Mouse (Mus musculus) forebrain, embryonic 11.5 days (tissue): ENCODE measurements around the gene Gm32742. TPM values are rescaled to one million over a fixed set of nuclear protein-coding genes. Genes with fewer than 3 reads are reported as not detected.

ENCODE experiments used
- ATAC-seq: fragments of 200-750 bp; cut with Nextera tagmentation; replicated peaks from 2 replicates; pipeline ENCODE4 v1.8.0; 2017; ENCODE audit warnings: moderate TSS enrichment; ENCODE audit not compliant: low FRiP score
- DNase-seq: peaks from one replicate; pipeline ENCODE4 v3.0.0-alpha.2; 2017; ENCODE audit warnings: low spot score
- H3K27ac ChIP-seq: fragments of 300-500 bp; sonication (generic); 2 replicates; pipeline ENCODE4 v1.5.1; 2014; ENCODE audit warnings: low read depth, low read length
- H3K27me3 ChIP-seq: fragments of 300-500 bp; sonication (generic); 2 replicates; pipeline ENCODE4 v1.6.1; 2014; ENCODE audit warnings: mild to moderate bottlenecking, low read length, mixed read lengths; ENCODE audit not compliant: control insufficient read depth, insufficient read depth
- H3K36me3 ChIP-seq: fragments of 300-500 bp; sonication (generic); 2 replicates; pipeline ENCODE4 v1.6.1; 2014; ENCODE audit warnings: mild to moderate bottlenecking, low read length, moderate library complexity, mixed read lengths; ENCODE audit not compliant: control insufficient read depth, insufficient read depth
- H3K4me1 ChIP-seq: fragments of 300-500 bp; sonication (generic); replicated peaks from 2 replicates; pipeline ENCODE4 v1.6.1; 2014; ENCODE audit warnings: low read length, mixed read lengths; ENCODE audit not compliant: control insufficient read depth, insufficient read depth
- H3K4me2 ChIP-seq: fragments of 300-500 bp; sonication (generic); 2 replicates; pipeline ENCODE4 v1.6.1; 2014; ENCODE audit warnings: low read depth, mild to moderate bottlenecking, low read length, moderate library complexity, mixed read lengths; ENCODE audit not compliant: severe bottlenecking
- H3K4me3 ChIP-seq: fragments of 300-500 bp; sonication (generic); 2 replicates; pipeline ENCODE4 v1.5.1; 2014; ENCODE audit warnings: low read depth, low read length
- H3K9ac ChIP-seq: fragments of 300-500 bp; sonication (generic); 2 replicates; pipeline ENCODE4 v1.6.1; 2014; ENCODE audit warnings: low read length
- H3K9me3 ChIP-seq: fragments of 300-500 bp; sonication (generic); 2 replicates; pipeline ENCODE4 v1.6.1; 2016; ENCODE audit warnings: low read length, mixed read lengths; ENCODE audit not compliant: control insufficient read depth
- WGBS: fragments of 180-500 bp; shearing (Covaris S2); extraction: QIAGEN DNeasy Blood & Tissue Kit; methylation state at CpG from one replicate; pipeline ENCODE4 v1.1.7; 2014; 5-methylcytosine and 5-hydroxymethylcytosine counted together
- polyA plus RNA-seq: library from polyadenylated mRNA; unstranded; fragments of >200 nt; fragmentation: Nextera tagmentation; extraction: Ambion mirVana; gene quantifications from 2 replicates; pipeline ENCODE4 v1.2.1, GENCODE M21; 2014

The Gm32742 gene
- polyA plus RNA-seq, 1 experiment from 2014 or later: not detected

DNA sequence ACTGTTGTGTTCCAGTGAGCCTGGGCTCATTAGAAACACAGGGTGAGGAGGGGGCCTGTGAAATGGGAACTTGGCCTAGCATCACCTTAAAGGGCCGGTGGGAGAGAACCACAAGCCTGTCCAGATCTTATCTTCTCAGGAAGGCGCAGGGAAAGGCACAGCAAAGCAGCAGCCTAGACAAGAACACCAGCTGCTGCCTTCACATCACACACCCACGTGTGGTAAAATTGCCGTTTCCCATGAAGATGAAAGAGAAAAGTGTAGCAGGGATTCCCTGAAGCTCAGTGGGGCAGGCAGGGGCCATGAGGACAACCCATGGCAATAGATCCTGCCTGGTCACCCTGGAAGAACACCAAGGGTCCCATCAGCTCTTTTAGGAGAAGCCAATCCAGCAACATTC, 20.1 kb upstream of the Gm32742 start:
- Histone ChIP-seq H3K27ac (no peak overlapping the region), H3K27me3 (no peaks in the 10 kb centered on the region), H3K9me3 (no peaks in the 10 kb centered on the region), H3K9ac (no peak overlapping the region), H3K4me3 (no peak overlapping the region), H3K36me3 (no peaks in the 10 kb centered on the region), H3K4me1 (no peaks in the 10 kb centered on the region), H3K4me2 (no peak overlapping the region)
- DNase-seq: no peak
- no peak for ATAC-seq
- 92% methylated on average over 4 of the region's 4 CpGs for whole genome bisulfite sequencing

DNA sequence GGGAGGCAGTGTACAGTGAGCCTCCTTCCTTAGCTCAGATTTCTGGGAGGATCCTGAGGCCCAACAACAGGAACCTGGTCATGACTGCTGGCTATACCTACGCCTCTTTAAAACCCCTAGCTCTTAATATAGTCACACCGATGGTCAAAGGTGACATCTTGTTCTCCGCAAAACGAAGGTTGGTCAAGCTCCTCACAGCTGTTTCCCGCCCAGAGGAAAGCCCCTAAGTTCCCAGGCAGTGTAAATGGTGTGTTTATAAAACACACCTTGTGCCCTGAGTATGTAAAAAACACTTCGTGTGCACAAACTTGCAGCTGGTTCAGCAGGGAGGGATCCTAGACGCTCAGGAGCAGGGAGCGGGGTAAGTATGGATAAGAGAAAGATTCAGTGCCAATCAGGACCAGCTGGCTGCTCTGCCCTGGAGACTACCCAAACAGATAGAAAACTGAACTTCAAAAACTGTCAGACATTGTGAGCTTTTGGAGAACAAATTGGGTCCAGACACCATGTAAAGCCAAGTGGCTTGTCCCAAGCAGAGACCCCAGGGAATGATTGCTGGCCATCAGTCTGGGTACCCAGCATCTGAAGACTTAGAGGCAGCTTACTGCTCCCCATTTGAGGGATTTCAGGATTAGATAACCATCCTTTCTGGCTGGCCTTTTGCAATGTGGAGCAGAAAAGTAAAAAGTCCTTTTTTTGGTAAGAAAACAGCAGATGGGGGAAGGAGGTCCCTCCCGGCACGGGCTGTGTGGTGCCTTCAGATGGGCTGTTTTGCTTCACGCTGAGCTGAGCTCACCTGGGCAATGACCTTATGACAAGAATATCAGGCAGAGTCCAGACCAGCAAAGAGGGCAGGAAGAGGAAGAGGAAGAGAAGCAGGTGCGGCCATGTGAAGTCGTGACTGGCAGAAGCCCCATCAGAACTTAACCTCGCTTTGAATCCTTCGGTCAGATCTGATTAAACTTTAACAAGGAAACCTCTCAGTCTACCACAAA, 17.7 kb upstream of the Gm32742 start:
- no peaks in the 10 kb centered on the region for H3K4me1 ChIP-seq
- DNase-seq: no peak
- H3K4me2 ChIP-seq: no peak overlapping the region
- H3K9ac ChIP-seq: no peak overlapping the region
- H3K9me3 ChIP-seq: no peaks in the 10 kb centered on the region
- no peaks in the 10 kb centered on the region for H3K27me3 ChIP-seq
- H3K36me3 ChIP-seq: no peaks in the 10 kb centered on the region
- WGBS: 88% methylated on average over 15 of the region's 15 CpGs
- no peak overlapping the region for H3K27ac ChIP-seq
- no peak overlapping the region for H3K4me3 ChIP-seq
- ATAC-seq: no peak

DNA sequence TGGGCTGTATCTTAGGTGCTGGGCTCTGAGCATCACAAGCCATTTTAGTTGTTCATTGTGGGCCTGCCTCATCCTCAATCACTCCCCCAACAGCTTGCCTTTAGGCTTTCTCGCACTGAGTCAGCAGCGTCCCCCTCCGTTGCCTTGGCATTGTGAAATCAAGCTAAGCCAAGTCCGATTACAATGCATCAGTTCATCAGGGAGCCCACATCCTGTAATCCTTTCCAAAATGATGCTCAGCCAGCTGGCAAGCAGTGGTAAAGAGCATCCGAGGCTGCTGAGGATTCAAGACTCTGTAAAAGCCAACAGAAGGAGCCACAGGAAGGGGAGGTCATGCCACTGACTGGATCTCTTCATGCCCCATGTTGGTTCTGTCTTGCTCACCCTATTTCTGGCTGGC, 15.3 kb upstream of the Gm32742 start:
- Histone ChIP-seq H3K27ac (no peak overlapping the region), H3K4me3 (no peak overlapping the region), H3K4me1 (no peaks in the 10 kb centered on the region), H3K9ac (no peak overlapping the region), H3K9me3 (no peaks in the 10 kb centered on the region), H3K4me2 (no peak overlapping the region), H3K27me3 (no peaks in the 10 kb centered on the region), H3K36me3 (no peaks in the 10 kb centered on the region)
- 71% methylated on average over 5 of the region's 5 CpGs for WGBS
- ATAC-seq (no peak), DNase-seq (no peak)

DNA sequence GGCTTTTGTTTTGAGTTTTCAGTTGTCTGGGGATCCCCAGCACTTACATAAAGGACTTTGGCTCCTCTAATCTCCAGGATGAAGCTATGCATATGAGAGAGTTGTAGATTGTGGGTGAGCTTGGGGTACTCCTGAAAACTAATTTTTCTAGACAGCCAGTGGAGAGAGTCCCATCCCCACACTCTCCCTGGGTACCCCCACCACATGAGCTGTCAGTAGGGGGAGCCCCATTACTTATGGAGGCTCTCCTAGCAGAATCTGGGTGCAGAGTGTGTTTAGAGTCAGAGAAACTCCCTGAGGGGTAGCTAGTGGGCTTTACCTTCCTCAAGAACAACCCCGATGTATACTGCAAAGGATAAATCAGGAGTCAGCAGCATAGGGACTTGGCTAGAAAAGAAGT, 13.0 kb upstream of the Gm32742 start:
- ATAC-seq: no peak
- 92% methylated on average over 1 of the region's 1 CpGs for WGBS
- no peaks in the 10 kb centered on the region for H3K36me3 ChIP-seq

DNA sequence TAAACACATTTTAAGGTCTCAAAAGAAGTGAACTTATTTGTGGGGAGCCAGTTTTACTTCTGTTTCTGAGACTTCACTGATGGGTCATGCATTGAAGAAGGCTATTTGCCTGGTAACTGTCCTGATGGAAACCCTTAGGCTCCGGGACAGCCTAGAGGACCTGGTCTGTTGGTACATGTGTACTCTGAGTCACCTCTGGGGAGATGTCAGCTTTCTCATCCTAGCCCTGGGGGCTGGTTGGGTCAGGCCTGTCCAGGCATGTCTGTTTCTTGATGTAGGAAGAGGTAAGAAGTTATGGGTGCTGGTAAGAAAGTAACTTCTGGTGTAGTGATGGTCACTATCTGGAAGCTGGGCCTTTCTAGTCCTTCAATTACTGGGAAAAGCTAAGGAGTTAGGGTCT, 10.4 kb upstream of the Gm32742 start:
- Histone ChIP-seq H3K36me3 (no peaks in the 10 kb centered on the region), H3K4me1 (no peaks in the 10 kb centered on the region), H3K9me3 (no peaks in the 10 kb centered on the region), H3K9ac (no peak overlapping the region), H3K27ac (no peak overlapping the region), H3K4me2 (no peak overlapping the region), H3K27me3 (no peaks in the 10 kb centered on the region), H3K4me3 (no peak overlapping the region)
- DNase-seq (no peak), ATAC-seq (no peak)
- 80% methylated on average over 1 of the region's 1 CpGs for WGBS

More for the DNA sequence above, 13.0 kb upstream of the Gm32742 start:
- DNase-seq: no peak
- Histone ChIP-seq H3K4me2 (no peak overlapping the region), H3K27me3 (no peaks in the 10 kb centered on the region), H3K9ac (no peak overlapping the region), H3K9me3 (no peaks in the 10 kb centered on the region), H3K4me3 (no peak overlapping the region), H3K27ac (no peak overlapping the region), H3K4me1 (no peaks in the 10 kb centered on the region)

DNA sequence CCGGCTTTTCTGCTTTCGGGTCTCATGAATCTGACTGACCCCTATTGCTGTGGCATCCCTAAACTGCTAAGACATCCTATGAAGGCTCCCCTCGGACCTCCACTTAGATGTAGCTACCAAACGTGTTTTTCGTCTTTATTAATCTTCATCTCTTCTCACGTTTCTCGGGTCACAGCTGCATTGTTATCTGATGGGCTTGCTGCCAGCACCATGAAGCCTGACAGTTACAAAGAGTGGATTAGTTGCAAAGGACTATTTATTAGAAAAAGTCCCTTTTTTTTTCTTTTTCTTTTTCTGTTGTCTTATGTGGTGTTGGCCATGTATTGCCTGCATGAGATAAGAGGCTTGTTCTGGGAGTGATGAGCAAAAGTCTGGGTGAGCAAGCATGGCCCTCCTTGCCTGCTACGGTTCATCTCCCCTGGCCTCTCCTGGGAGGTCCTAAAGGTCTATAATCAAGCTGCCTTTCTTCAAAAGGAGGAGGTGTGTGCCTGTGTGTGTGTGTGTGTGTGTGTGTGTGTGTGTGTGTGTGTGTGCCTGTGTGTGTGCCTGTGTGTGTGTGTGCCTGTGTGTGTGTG, 9.7 kb upstream of the Gm32742 start:
- Histone ChIP-seq H3K4me2 (no peak overlapping the region), H3K27ac (no peak overlapping the region), H3K4me3 (no peak overlapping the region), H3K36me3 (no peaks in the 10 kb centered on the region), H3K9me3 (no peaks in the 10 kb centered on the region), H3K9ac (no peak overlapping the region), H3K4me1 (no peaks in the 10 kb centered on the region), H3K27me3 (no peaks in the 10 kb centered on the region)
- DNase-seq: no peak
- WGBS: 82% methylated on average over 8 of the region's 8 CpGs
- ATAC-seq: no peak

DNA sequence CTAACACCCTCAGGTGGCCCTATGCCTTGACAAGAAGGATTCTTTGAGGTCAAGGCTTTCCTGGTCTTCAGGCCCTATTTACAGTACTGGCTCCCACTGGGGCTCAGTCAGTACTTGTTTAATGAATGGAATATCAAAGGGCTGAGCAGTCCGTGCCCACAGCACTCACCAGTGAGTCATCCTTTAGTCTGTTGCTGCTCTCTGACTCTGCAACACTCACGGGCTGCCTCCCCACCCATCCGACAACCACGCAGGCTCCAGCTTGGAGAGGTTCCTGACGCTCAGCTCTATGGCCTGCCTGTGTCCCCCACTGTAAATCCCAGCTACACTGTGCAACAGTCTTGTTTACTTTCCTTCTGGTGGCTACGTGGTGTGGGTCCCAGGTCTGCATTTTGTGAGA, 5.0 kb upstream of the Gm32742 start:
- Histone ChIP-seq H3K4me1 (no peaks in the 10 kb centered on the region), H3K9ac (no peak overlapping the region), H3K27ac (no peak overlapping the region), H3K36me3 (no peaks in the 10 kb centered on the region), H3K4me2 (no peak overlapping the region), H3K27me3 (no peaks in the 10 kb centered on the region), H3K4me3 (no peak overlapping the region), H3K9me3 (no peaks in the 10 kb centered on the region)
- WGBS: 86% methylated on average over 6 of the region's 6 CpGs
- DNase-seq (no peak), ATAC-seq (no peak)

DNA sequence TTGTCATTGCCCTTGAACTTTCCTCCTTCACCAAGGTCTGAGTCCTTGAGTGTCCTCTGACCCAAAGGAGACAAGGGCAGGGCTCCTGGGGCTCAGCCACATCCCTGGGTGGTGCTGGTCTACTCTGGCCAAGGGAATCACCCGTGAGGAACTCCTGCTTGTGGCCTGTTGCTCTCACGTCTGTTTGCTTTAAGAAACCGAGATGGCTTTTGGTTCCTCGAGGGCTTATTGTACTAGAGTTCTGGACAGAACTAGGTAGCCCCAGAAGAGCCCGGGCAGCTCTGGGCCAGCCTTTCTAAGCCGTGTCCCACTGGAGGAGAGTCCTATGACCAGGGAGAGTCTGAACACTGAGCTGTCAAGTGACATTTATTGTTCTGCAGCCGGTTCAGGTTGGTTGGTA, 3.8 kb upstream of the Gm32742 start:
- WGBS: 90% methylated on average over 7 of the region's 7 CpGs
- H3K4me3 ChIP-seq: no peak overlapping the region
- ATAC-seq: no peak
- H3K4me1 ChIP-seq: no peaks in the 10 kb centered on the region
- no peak overlapping the region for H3K27ac ChIP-seq
- no peak for DNase-seq
- H3K27me3 ChIP-seq: no peaks in the 10 kb centered on the region
- no peaks in the 10 kb centered on the region for H3K36me3 ChIP-seq
- no peaks in the 10 kb centered on the region for H3K9me3 ChIP-seq
- H3K4me2 ChIP-seq: no peak overlapping the region
- no peak overlapping the region for H3K9ac ChIP-seq
